Mouse (Mus musculus) urinary bladder, postnatal 10 days (tissue): ENCODE results near the gene Slx1b.
A peak's percentile ranks its signal among the peaks of the same experiment; 100 is the strongest.
"Not testable (repeated sequence)": the region's sequence is repeated elsewhere in the genome, so short reads cannot be mapped to it uniquely, and the experiment has no call there.

Experiments
- DNase-seq: peaks from one replicate; pipeline ENCODE4 v3.0.0; 2022; ENCODE audit warnings: low spot score

Gene Slx1b

GRCm38 (mm10) chr7:126702861-126703756, 7.5 kb upstream of the Slx1b start:
- DNase-seq = no peak

GRCm38 (mm10) chr7:126702358-126702757, 6.8 kb upstream of the Slx1b start:
- DNase-seq = no peak

- DNase-seq = no peak
These were observed 6.2 kb upstream of the Slx1b start for GRCm38 (mm10) chr7:126701559-126702357.

GRCm38 (mm10) chr7:126701070-126701469, 5.5 kb upstream of the Slx1b start:
- DNase-seq = peak; percentile 71

GRCm38 (mm10) chr7:126700063-126701015, 4.8 kb upstream of the Slx1b start:
- no peak for DNase-seq

GRCm38 (mm10) chr7:126697838-126698237, 2.3 kb upstream of the Slx1b start:
- no peak for DNase-seq

GRCm38 (mm10) chr7:126696886-126697285, 1.3 kb upstream of the Slx1b start:
- DNase-seq = no peak

- DNase-seq = no peak
These were observed 719 bp upstream of the Slx1b start for GRCm38 (mm10) chr7:126696303-126696702.

- no peak for DNase-seq
These were observed 373 bp downstream of the Slx1b start, which contains the start of gene Bola2 for GRCm38 (mm10) chr7:126695210-126695611. Gene Bola2, plus strand, starts transcription at chr7:126695401.

- DNase-seq = no peak
These were observed 1.0 kb downstream of the Slx1b start for GRCm38 (mm10) chr7:126694441-126695051.

- no peak for DNase-seq
These were observed 1.8 kb downstream of the Slx1b start for GRCm38 (mm10) chr7:126693781-126694180.

GRCm38 (mm10) chr7:126693256-126693655, 2.3 kb downstream of the Slx1b start:
- no peak for DNase-seq

GRCm38 (mm10) chr7:126692426-126692825, 3.2 kb downstream of the Slx1b start:
- DNase-seq = no peak

- no peak for DNase-seq
These were observed 3.9 kb downstream of the Slx1b start for GRCm38 (mm10) chr7:126691676-126692075.

GRCm38 (mm10) chr7:126690737-126691136, 4.8 kb downstream of the Slx1b start:
- DNase-seq = no peak

- no peak for DNase-seq
These were observed 6.6 kb downstream of the Slx1b start for GRCm38 (mm10) chr7:126689021-126689420.

- DNase-seq = not testable (repeated sequence)
These were observed 7.4 kb downstream of the Slx1b start for GRCm38 (mm10) chr7:126688156-126688555.

GRCm38 (mm10) chr7:126681221-126681620, 14.4 kb downstream of the Slx1b start:
- no peak for DNase-seq

GRCm38 (mm10) chr7:126679683-126680082, 15.9 kb downstream of the Slx1b start:
- DNase-seq = no peak

GRCm38 (mm10) chr7:126678545-126679341, 16.8 kb downstream of the Slx1b start:
- DNase-seq = no peak
